Mouse (Mus musculus) bone marrow macrophage, adult 2 months (primary cell): ENCODE measurements around the gene Rpl3l.

Experiments
- CTCF ChIP-seq: IDR thresholded peaks from 2 replicates; pipeline ENCODE4 v1.5.1; 2012; ENCODE audit warnings: low read depth, mild to moderate bottlenecking, low read length, moderate library complexity
- POLR2A ChIP-seq: IDR thresholded peaks from 2 replicates; pipeline ENCODE4 v1.6.1; 2012; ENCODE audit warnings: mild to moderate bottlenecking, low read depth, low read length, borderline replicate concordance

GRCm38 (mm10) chr17:24742307-24742706 is 14.7 kb downstream of the Rpl3l start:
- TF ChIP-seq CTCF (no peak), POLR2A (no peak)
